ENCODE assay signal across 21 mouse cellular contexts in genomic region chr12:102672176-102672575, GRCm38 (mm10). TPM values are rescaled to one million over a fixed set of nuclear protein-coding genes. Genes with fewer than 3 reads are reported as not detected.
A peak's percentile ranks its signal among the peaks of the same experiment; 100 is the strongest.
DNase-seq lines count a peak whose midpoint lies in the region; ATAC-seq lines count a peak whose summit lies in the region.
"Had no signal": no experiment of that assay in that cellular context is flagged by ENCODE, and none has a peak within 500 bp of the region (broad histone marks: within the 10 kb centered on the region; RNA-seq: fewer than 3 reads in every experiment).

No protein-coding gene starts in this region.

- WGBS in lung, embryonic 16.5 days = 12% methylated on average over 8 of the region's 8 CpGs
- WGBS in forebrain, embryonic 14.5 days = 90% methylated on average over 8 of the region's 8 CpGs

- no peak overlapping the region for H3K27ac ChIP-seq in lung, embryonic 16.5 days (ENCODE audit: low read length)
- H3K27ac ChIP-seq in forebrain, embryonic 14.5 days (ENCODE audit: low read depth, low read length) = no peak overlapping the region
- H3K27ac ChIP-seq: forebrain, embryonic 12.5 days; heart, adult 2 months; kidney, postnatal 0 days; midbrain, embryonic 10.5 days; neural tube, embryonic 13.5 days; stomach, embryonic 15.5 days had no signal

- H3K4me3 ChIP-seq in lung, embryonic 16.5 days (ENCODE audit: low read length) = no peak overlapping the region
- no peak overlapping the region for H3K4me3 ChIP-seq in forebrain, embryonic 14.5 days (ENCODE audit: low read depth, low read length)
- H3K4me3 ChIP-seq: forebrain, embryonic 12.5 days; heart, adult 2 months; midbrain, embryonic 10.5 days; neural tube, embryonic 13.5 days; stomach, embryonic 15.5 days had no signal

- no peaks in the 10 kb centered on the region for H3K9me3 ChIP-seq in lung, embryonic 16.5 days (ENCODE audit: control insufficient read depth, low read length)
- H3K9me3 ChIP-seq in forebrain, embryonic 14.5 days (replicated peaks; ENCODE audit: control insufficient read depth, low read length) = no peaks in the 10 kb centered on the region
- H3K9me3 ChIP-seq: forebrain, embryonic 12.5 days; midbrain, embryonic 10.5 days; neural tube, embryonic 13.5 days; stomach, embryonic 15.5 days had no signal

- H3K27me3 ChIP-seq in lung, embryonic 16.5 days (ENCODE audit: control insufficient read depth, insufficient read depth, low read depth, low read length) = no peaks in the 10 kb centered on the region
- H3K27me3 ChIP-seq in splenic B cell, adult 2 months (ENCODE audit: control insufficient read depth, insufficient read depth, low read length, poor library complexity, severe bottlenecking) = no peaks in the 10 kb centered on the region
- no peaks in the 10 kb centered on the region for H3K27me3 ChIP-seq in forebrain, embryonic 14.5 days (replicated peaks; ENCODE audit: control insufficient read depth, insufficient read depth, low read length)
- H3K27me3 ChIP-seq: forebrain, embryonic 12.5 days; neural tube, embryonic 13.5 days; stomach, embryonic 15.5 days had no signal

- peaks cover 8% of the 10 kb centered on the region; the same call in 1 of the 2 replicates for H3K4me1 ChIP-seq in lung, embryonic 16.5 days (replicated peaks; ENCODE audit: control insufficient read depth, insufficient read depth, low read length)
- peaks cover 9% of the 10 kb centered on the region for H3K4me1 ChIP-seq in forebrain, embryonic 14.5 days (ENCODE audit: control insufficient read depth, insufficient read depth, low read length)

- peak; percentile 35 for DNase-seq in CD4-positive, CD25-positive, alpha-beta regulatory T cell, adult 2 months (ENCODE audit: low read depth, low spot score)
- no peak for DNase-seq in lung, postnatal 10 days
- peak; percentile 54 for DNase-seq in induced T-regulatory cell, adult 2 months (ENCODE audit: low read depth)
- DNase-seq in splenic B cell, adult 2 months (ENCODE audit: low read depth, low spot score) = peak; percentile 44
- no peak for DNase-seq in urinary bladder, postnatal 36 days (ENCODE audit: low spot score in 2 of 2)
- DNase-seq in forebrain, embryonic 14.5 days (ENCODE audit: low spot score) = no peak
- DNase-seq: adrenal gland, postnatal 25 days; cerebellum, adult 11-12 months; gastrocnemius, postnatal 10 days; heart, adult 2 months; heart, postnatal 4 days; liver, postnatal 0 days; lung, postnatal 4 days; thymus, adult 18-20 months had no signal

- no peaks in the 10 kb centered on the region for H3K36me3 ChIP-seq in lung, embryonic 16.5 days (ENCODE audit: control insufficient read depth, insufficient read depth, low read length)
- H3K36me3 ChIP-seq in splenic B cell, adult 2 months (ENCODE audit: control insufficient read depth, insufficient read depth, low read length, poor library complexity, severe bottlenecking) = no peaks in the 10 kb centered on the region
- H3K36me3 ChIP-seq in forebrain, embryonic 14.5 days (ENCODE audit: control insufficient read depth, insufficient read depth, low read length) = peaks cover 13% of the 10 kb centered on the region
- H3K36me3 ChIP-seq: stomach, embryonic 15.5 days had no signal

- ATAC-seq in CD4-positive, CD25-positive, alpha-beta regulatory T cell, adult 4 months = no peak
- ATAC-seq in lung, embryonic 16.5 days (ENCODE audit: low read depth) = 0 out of 2 replicates have a peak, but pooled peaks have one; percentile 15
- ATAC-seq in forebrain, embryonic 14.5 days = no peak
- ATAC-seq: liver, postnatal 0 days had no signal

- no peak overlapping the region for H3K9ac ChIP-seq in lung, embryonic 16.5 days (ENCODE audit: low read length)
- no peak overlapping the region for H3K9ac ChIP-seq in forebrain, embryonic 14.5 days (ENCODE audit: low read length)
- H3K9ac ChIP-seq: forebrain, embryonic 12.5 days; liver, postnatal 0 days; neural tube, embryonic 13.5 days; stomach, embryonic 15.5 days had no signal

- H3K4me2 ChIP-seq in lung, embryonic 16.5 days (ENCODE audit: low read depth, low read length) = no peak overlapping the region
- no peak overlapping the region for H3K4me2 ChIP-seq in forebrain, embryonic 14.5 days (ENCODE audit: low read length)
- H3K4me2 ChIP-seq: forebrain, embryonic 12.5 days; neural tube, embryonic 13.5 days; stomach, embryonic 15.5 days had no signal

RNA-seq across cellular contexts. Expression of gene Itpk1, which starts 32.6 kb away (rescaled TPM):
- 10 to 100 TPM; 16.3 to 20.8 TPM for polyA plus RNA-seq in CD4-positive, CD25-positive, alpha-beta regulatory T cell, adult 4 months (2017; shearing (Covaris generic))
- polyA plus RNA-seq in lung, embryonic 16.5 days (2015; fragmentation: Nextera tagmentation; extraction: Ambion mirVana) = 10.6 and 11.8 TPM in 2 replicates
- 47.1 and 57.5 TPM in 2 replicates for polyA plus RNA-seq in forebrain, embryonic 14.5 days (2014; fragmentation: Nextera tagmentation; extraction: Ambion mirVana)

Comparison
In these comparisons a context has a peak if more than half of its experiments do, and no peak if none do; other contexts are left out.
1. DNase-seq: peak in CD4-positive, CD25-positive, alpha-beta regulatory T cell, adult 2 months (single experiment), induced T-regulatory cell, adult 2 months (single experiment) and splenic B cell, adult 2 months (single experiment); none in lung, postnatal 10 days (single experiment), urinary bladder, postnatal 36 days (0 of 2) and forebrain, embryonic 14.5 days (single experiment).